Mouse (Mus musculus): ENCODE results near the gene Ank. TPM values are rescaled to one million over a fixed set of nuclear protein-coding genes. Genes with fewer than 3 reads are reported as not detected.
"Not testable (repeated sequence)": the region's sequence is repeated elsewhere in the genome, so short reads cannot be mapped to it uniquely, and the experiment has no call there.

Ank gene
- total RNA-seq (2021) = 10 to 100 TPM; 26.8 to 27.9 TPM
- long read RNA-seq, experiment 1, partial matches to known transcripts = 6 of 12 reads
- long read RNA-seq, experiment 1, other reads (novel, unspliced or antisense) = 1 of 12 reads
- long read RNA-seq, experiment 2, transcript Ank-201 (12 exons, 3,498 nt) = major isoform, 52 of 67 reads
- long read RNA-seq, experiment 2, partial matches to known transcripts = 11 of 67 reads
- long read RNA-seq, experiment 2, other reads (novel, unspliced or antisense) = 3 of 67 reads

- DNase-seq (ENCODE audit: low spot score in 2 of 2) = peak; percentile 57 to 60
These were observed at the start of gene Ank for GRCm38 (mm10) chr15:27466131-27467080. Gene Ank (plus strand): TSS chr15:27466677.

DNA sequence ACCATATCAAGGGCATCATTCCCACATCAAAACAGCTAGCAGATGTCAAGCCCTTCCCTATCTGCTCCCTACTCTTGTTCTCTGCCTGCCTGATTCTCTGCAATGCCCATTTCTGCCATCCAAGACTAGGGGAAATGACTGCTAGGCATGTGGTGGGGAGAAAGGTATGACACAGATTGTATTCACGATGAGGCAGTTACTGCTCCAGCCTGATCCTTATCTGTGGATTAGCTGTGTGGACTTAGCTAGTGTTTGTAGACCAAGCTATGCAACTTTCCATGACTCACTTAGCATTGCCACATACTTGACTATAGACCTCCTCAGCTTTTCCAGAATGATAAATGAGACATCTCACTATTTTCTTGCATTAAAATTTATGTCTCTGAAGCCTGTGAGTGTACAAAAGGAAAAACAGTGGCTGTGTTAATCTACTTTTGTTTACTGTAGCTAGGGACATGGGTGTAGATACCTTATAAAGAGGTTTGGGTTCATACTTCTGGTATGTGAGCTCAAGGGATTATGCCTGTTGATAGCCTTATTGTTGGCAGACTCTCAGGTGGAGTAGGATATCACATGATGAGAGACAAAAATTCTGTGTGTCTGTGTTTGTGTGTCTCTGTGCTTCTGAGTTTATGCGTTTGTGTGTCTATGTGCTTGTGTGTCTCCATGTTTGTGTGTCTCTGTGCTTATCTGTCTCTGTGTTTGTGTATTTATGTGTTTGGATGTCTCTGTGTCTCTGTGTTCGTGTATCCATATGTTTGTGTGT lies 47.7 kb upstream of the Ank start:
- no peak for DNase-seq (ENCODE audit: low spot score in 2 of 2)

GRCm38 (mm10) chr15:27421531-27421930 lies 44.9 kb upstream of the Ank start:
- DNase-seq (ENCODE audit: low spot score in 2 of 2) = no peak

GRCm38 (mm10) chr15:27427581-27427980 lies 38.9 kb upstream of the Ank start:
- DNase-seq (ENCODE audit: low spot score in 2 of 2) = no peak

GRCm38 (mm10) chr15:27430241-27430640 lies 36.2 kb upstream of the Ank start:
- no peak for DNase-seq (ENCODE audit: low spot score in 2 of 2)

DNA sequence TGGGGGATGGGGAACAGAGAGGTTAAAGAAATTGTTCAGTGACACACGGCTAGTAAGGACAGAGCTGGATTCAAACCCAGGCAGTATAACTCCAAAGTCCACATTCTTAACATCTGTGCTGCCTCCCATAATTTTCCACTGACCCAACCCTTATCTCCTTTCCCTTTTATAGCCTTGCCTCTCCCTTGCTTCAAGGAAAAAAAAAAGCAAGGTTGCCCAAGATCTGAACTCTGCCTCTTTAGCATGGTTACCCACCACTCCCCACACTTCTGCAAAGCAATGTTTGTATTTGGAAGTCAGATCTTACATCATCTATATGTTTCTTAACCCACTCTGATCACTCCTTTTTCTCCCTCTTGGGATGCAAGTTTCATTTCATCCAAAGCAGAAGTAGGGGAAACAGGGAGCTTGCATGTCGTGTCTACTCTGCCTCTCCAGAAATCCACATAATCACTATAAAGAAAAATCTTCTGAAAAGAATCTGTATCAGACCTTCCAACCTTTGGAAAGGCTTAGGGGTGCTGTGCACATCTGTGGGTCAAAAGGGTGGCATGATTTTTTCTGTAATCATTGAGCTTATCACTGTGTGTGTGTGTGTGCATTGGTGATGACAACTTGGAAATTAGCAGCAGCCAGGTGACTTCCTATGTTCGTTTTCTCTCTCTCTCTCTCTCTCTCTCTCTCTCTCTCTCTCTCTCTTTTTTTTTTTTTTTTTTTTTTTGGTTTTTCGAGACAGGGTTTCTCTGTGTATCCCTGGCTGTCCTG lies 33.4 kb upstream of the Ank start:
- no peak for DNase-seq (ENCODE audit: low spot score in 2 of 2)

GRCm38 (mm10) chr15:27435409-27435808 lies 31.1 kb upstream of the Ank start:
- DNase-seq (ENCODE audit: low spot score in 2 of 2) = no peak

- DNase-seq (ENCODE audit: low spot score in 2 of 2) = no peak
These were observed 30.3 kb upstream of the Ank start for GRCm38 (mm10) chr15:27436194-27436593.

- no peak for DNase-seq (ENCODE audit: low spot score in 2 of 2)
These were observed 25.4 kb upstream of the Ank start for GRCm38 (mm10) chr15:27441053-27441452.

DNA sequence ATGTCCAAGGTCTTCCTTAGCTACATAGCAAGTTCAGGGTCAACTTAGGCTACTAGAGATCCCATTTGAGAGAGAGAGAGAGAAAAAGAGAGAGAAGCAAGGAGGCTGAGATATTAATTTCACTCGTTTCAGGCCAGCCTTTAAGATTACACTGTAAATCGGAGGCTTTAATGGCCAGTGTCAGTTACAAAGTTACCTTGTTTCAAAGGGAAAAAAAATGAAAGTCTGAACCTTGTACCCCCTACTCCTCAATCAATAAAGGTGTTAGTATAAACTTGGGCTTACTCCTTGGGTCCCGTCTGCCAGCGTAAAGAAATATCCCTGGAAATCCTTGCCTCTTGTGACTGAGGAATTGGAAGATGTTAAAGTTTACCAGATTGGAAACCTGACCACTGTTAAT lies 24.9 kb upstream of the Ank start:
- no peak for DNase-seq (ENCODE audit: low spot score in 2 of 2)

DNA sequence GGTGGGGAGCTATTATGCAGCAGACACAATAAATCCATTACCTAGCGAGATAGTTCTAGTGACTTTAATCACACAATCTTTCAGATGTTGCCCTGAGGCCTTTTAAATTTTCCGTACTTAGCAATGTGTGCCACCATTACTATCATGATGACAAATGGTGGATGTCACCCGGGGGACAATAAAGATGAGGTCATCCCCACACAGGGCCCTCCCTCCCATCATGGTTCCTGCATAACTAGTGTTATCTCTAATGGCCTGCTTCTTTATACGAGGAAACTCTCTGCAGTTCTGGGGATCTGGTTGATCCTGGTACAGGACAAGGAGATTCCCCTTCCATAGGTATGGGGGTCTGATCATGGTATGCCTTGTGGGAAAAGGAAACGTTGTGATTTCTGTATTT lies 24.5 kb upstream of the Ank start:
- DNase-seq (ENCODE audit: low spot score in 2 of 2) = no peak

- DNase-seq (ENCODE audit: low spot score in 2 of 2) = no peak
These were observed 21.6 kb upstream of the Ank start for GRCm38 (mm10) chr15:27444772-27445347.

DNA sequence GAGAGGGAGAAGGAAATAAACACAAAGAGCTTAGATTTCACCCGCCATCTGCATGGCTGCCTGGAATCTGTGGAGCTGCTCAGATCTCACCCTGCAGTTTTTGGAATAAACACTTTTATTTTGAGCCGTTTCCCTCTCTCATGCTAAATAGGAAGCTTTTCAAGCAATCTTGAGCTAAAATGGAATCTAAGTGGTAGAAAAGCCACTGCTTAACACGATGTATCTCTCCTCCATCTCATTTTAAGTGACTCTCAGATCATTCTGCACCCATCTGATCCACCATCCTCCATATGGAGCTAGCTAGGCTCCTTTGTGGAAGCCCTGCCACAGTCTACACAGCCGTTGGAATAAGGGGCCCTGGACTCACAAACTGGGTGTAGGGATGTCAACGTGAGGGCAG lies 15.8 kb upstream of the Ank start:
- DNase-seq (ENCODE audit: low spot score in 2 of 2) = no peak

DNA sequence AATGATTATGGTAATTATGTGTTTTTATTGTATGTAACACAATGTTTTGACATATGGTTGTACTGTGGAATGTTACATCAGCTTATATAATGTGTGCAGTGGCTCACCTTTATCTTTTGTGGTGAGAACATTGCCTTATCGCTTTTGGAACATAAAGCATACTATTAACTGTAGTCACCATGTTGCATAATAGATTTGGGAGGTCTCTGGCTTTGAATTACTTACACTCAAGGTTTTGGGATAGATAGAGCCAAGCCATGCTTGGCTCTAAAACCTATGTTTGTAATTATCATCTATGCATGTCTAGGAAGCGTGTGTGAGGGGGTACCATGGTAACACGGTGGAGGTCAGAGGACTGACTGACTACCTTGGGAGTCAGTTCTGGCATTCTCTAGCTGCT lies 14.7 kb upstream of the Ank start:
- DNase-seq (ENCODE audit: low spot score in 2 of 2) = no peak

- no peak for DNase-seq (ENCODE audit: low spot score in 2 of 2)
These were observed 14.0 kb upstream of the Ank start for GRCm38 (mm10) chr15:27452496-27452895.

DNA sequence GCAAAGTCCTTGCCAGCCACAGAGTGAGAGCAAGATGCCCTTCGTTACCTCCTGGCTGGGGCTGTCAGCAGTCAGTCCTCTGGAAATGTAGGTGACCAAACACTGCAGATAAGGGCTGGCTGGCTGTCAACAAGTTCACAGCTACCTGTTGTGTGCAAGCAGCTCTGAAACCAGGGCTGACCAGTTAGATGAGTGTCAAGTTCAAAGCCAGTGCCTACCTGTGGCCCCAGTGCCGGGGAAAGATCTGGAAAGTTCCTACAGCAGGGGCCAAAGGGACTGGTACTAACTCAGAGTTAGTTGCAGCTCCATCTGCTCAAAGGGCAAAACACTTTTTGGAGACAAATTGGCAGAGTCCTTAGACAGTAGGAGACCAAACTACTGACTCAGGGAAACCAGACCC lies 9.5 kb upstream of the Ank start:
- no peak for DNase-seq (ENCODE audit: low spot score in 2 of 2)

DNA sequence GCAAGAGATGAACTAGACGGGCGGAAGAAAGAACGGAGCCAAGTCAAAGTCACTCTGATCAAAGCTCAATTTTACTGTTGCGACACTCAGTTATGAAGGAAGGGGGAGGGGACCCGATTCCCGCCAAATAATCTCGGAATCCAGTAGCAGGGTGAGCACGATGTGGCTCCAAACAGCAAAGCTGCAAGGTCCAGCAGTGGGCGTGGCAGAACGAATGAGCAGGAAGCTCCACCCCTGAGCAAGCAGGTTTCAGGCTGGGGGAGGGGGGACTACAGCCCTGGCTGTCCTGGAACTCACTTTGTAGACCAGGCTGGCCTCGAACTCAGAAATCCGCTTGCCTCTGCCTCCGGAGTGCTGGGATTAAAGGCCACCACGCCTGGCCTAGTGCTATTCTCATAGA lies 6.7 kb upstream of the Ank start:
- not testable (repeated sequence) for DNase-seq (ENCODE audit: low spot score in 2 of 2)

GRCm38 (mm10) chr15:27461336-27462245 lies 4.9 kb upstream of the Ank start:
- DNase-seq (ENCODE audit: low spot score in 2 of 2) = no peak

- no peak for DNase-seq (ENCODE audit: low spot score in 2 of 2)
These were observed 2.6 kb upstream of the Ank start for GRCm38 (mm10) chr15:27463876-27464275.

Measured in adrenal gland, postnatal 4 days (tissue).